Mouse (Mus musculus) midbrain, embryonic 13.5 days (tissue): ENCODE results near the gene Slc44a3. TPM values are rescaled to one million over a fixed set of nuclear protein-coding genes. Genes with fewer than 3 reads are reported as not detected.

Source experiments
- ATAC-seq: fragments of 200-750 bp; cut with Nextera tagmentation; 2 replicates; pipeline ENCODE4 v1.8.0; 2017; ENCODE audit warnings: mild to moderate bottlenecking, moderate TSS enrichment, moderate library complexity
- H3K27ac ChIP-seq: fragments of 300-500 bp; sonication (generic); 2 replicates; pipeline ENCODE4 v1.5.1; 2015; ENCODE audit warnings: inconsistent platforms, mild to moderate bottlenecking, moderate library complexity
- H3K27me3 ChIP-seq: fragments of 300-500 bp; sonication (generic); 2 replicates; pipeline ENCODE4 v1.6.1; 2015; ENCODE audit warnings: mild to moderate bottlenecking, inconsistent platforms
- H3K36me3 ChIP-seq: fragments of 300-500 bp; sonication (generic); 2 replicates; pipeline ENCODE4 v1.6.1; 2015; ENCODE audit warnings: mild to moderate bottlenecking, inconsistent platforms
- H3K4me1 ChIP-seq: fragments of 300-500 bp; sonication (generic); replicated peaks from 2 replicates; pipeline ENCODE4 v1.6.1; 2015; ENCODE audit warnings: inconsistent platforms
- H3K4me2 ChIP-seq: fragments of 300-500 bp; sonication (generic); replicated peaks from 2 replicates; pipeline ENCODE4 v1.6.1; 2015; ENCODE audit warnings: moderate library complexity, mild to moderate bottlenecking, inconsistent platforms
- H3K4me3 ChIP-seq: fragments of 300-500 bp; sonication (generic); replicated peaks from 2 replicates; pipeline ENCODE4 v1.5.1; 2015; ENCODE audit warnings: mild to moderate bottlenecking, inconsistent platforms
- H3K9ac ChIP-seq: fragments of 300-500 bp; sonication (generic); replicated peaks from 2 replicates; pipeline ENCODE4 v1.6.1; 2015; ENCODE audit warnings: mild to moderate bottlenecking, inconsistent platforms
- H3K9me3 ChIP-seq: fragments of 300-500 bp; sonication (generic); 2 replicates; pipeline ENCODE4 v1.6.1; 2016; ENCODE audit warnings: mild to moderate bottlenecking, inconsistent platforms
- WGBS: fragments of 180-500 bp; shearing (Covaris S2); methylation state at CpG from one replicate; pipeline ENCODE4 v1.1.7; 2015; 5-methylcytosine and 5-hydroxymethylcytosine counted together
- polyA plus RNA-seq: library from polyadenylated mRNA; unstranded; fragments of >200 nt; fragmentation: Nextera tagmentation; extraction: Ambion mirVana; gene quantifications from 2 replicates; pipeline ENCODE4 v1.2.1, GENCODE M21; 2015

Slc44a3 gene
- polyA plus RNA-seq, 1 experiment from 2014 or later = 0.86 TPM

GRCm38 (mm10) chr3:121521633-121522125, 10.5 kb downstream of the Slc44a3 start:
- WGBS = 84% methylated on average over 10 of the region's 10 CpGs
- no peak overlapping the region for H3K4me2 ChIP-seq
- H3K27me3 ChIP-seq = no peaks in the 10 kb centered on the region
- no peaks in the 10 kb centered on the region for H3K4me1 ChIP-seq
- H3K27ac ChIP-seq = no peak overlapping the region
- no peaks in the 10 kb centered on the region for H3K9me3 ChIP-seq
- no peak overlapping the region for H3K9ac ChIP-seq
- no peaks in the 10 kb centered on the region for H3K36me3 ChIP-seq
- ATAC-seq = no peak
- H3K4me3 ChIP-seq = no peak overlapping the region

DNA sequence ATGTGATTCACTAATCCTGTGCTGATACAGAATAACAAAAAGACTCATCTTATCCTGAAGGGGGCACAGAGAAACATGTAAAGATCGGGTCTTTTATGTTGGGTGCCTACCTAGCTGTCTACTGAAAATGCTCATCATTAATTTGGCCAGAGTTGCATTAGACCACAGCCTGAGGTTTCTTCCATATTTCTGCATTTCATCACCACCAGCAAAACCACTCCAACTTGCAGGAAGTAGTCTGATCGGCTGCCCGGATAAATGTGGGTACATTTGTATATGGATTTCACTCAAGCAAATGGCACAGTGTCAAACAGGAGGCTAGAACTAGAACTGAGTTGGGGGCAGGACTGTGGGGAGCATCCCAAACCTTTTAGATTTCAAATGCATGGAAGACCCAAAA, 11.1 kb downstream of the Slc44a3 start:
- ATAC-seq = no peak
- H3K4me3 ChIP-seq = no peak overlapping the region
- H3K4me1 ChIP-seq = no peaks in the 10 kb centered on the region
- H3K9me3 ChIP-seq = no peaks in the 10 kb centered on the region
- no peak overlapping the region for H3K27ac ChIP-seq
- H3K9ac ChIP-seq = no peak overlapping the region
- 93% methylated on average over 3 of the region's 3 CpGs for WGBS
- no peaks in the 10 kb centered on the region for H3K36me3 ChIP-seq
- no peak overlapping the region for H3K4me2 ChIP-seq
- no peaks in the 10 kb centered on the region for H3K27me3 ChIP-seq

- 95% methylated on average over 8 of the region's 8 CpGs for WGBS
- Histone ChIP-seq H3K9ac (no peak overlapping the region), H3K4me3 (no peak overlapping the region), H3K9me3 (no peaks in the 10 kb centered on the region), H3K36me3 (no peaks in the 10 kb centered on the region), H3K27ac (no peak overlapping the region), H3K4me2 (no peak overlapping the region), H3K4me1 (no peaks in the 10 kb centered on the region), H3K27me3 (no peaks in the 10 kb centered on the region)
- ATAC-seq = no peak
Measured at GRCm38 (mm10) chr3:121517030-121517429, 15.2 kb downstream of the Slc44a3 start.

DNA sequence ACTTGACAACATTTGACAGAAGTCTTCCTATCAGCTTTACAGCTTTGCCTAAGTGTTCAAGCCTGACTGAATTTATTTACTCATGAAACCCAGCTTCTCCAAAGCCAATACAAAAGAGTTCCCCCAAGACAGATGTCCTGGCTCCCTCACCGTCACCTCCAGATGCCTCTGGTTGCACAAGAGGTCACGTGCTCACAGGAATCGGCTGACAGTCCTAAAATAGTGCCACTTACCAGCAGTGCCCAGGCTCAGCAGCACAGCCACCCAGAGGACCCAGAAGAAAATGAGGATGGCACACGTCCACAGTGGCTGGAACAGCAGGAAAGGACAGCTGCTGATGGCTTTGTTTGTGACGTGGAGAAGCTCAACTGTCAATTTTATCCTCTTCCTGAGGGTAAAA, 23.1 kb downstream of the Slc44a3 start:
- Histone ChIP-seq H3K4me2 (no peak overlapping the region), H3K4me3 (no peak overlapping the region), H3K9ac (no peak overlapping the region), H3K36me3 (no peaks in the 10 kb centered on the region), H3K9me3 (no peaks in the 10 kb centered on the region), H3K4me1 (peaks cover 8% of the 10 kb centered on the region), H3K27me3 (no peaks in the 10 kb centered on the region), H3K27ac (no peak overlapping the region)
- 70% methylated on average over 5 of the region's 5 CpGs for WGBS
- ATAC-seq = no peak

DNA sequence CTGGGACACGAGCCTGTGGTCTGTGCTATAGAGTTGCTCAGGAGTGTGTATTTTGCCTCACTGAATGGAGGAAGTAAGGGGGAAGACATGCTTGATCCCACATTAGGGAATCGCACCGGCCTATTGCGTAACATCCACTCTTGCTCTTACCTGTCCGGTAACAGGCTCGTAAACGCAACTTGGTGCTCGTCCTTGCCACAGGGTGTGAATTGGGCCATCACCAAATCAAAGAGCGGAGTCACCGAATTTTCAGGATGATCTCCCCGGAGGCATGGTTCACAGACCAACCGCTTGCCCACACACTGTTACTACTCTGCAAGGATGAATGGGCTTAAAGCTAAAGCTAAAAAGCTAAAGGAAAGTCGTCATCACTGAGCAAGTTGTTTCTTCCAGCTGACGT, 24.5 kb downstream of the Slc44a3 start:
- Histone ChIP-seq H3K9ac (no peak overlapping the region), H3K4me3 (no peak overlapping the region), H3K36me3 (no peaks in the 10 kb centered on the region), H3K27me3 (no peaks in the 10 kb centered on the region), H3K4me2 (no peak overlapping the region), H3K9me3 (no peaks in the 10 kb centered on the region), H3K4me1 (peaks cover 8% of the 10 kb centered on the region), H3K27ac (no peak overlapping the region)
- WGBS = 94% methylated on average over 14 of the region's 14 CpGs
- ATAC-seq = no peak

DNA sequence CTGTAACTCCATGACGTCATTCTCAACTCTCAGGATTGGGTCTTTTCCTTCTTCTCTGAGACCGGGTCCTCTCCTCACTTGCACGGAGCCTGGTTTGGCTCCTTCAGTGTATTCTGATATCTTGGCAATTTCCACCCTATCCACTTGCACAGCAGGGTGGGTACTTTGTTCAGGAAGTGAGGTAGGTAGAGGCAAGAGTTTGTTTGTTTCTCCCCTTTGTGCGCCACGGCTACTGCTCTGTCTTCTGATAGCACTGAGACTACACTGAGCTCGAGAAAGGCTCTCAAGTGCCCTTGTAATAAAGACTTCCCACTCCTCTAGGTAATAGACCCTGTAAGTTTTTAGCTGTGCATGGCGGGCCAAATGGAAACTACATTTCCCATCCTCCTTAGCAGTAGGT, 25.4 kb downstream of the Slc44a3 start:
- 90% methylated on average over 7 of the region's 7 CpGs for WGBS

GRCm38 (mm10) chr3:121506175-121506574, 26.0 kb downstream of the Slc44a3 start:
- Histone ChIP-seq H3K27ac (no peak overlapping the region), H3K4me2 (no peak overlapping the region), H3K9ac (no peak overlapping the region), H3K9me3 (no peaks in the 10 kb centered on the region), H3K36me3 (no peaks in the 10 kb centered on the region), H3K4me3 (no peak overlapping the region), H3K4me1 (peaks cover 8% of the 10 kb centered on the region), H3K27me3 (no peaks in the 10 kb centered on the region)
- 91% methylated on average over 8 of the region's 8 CpGs for WGBS
- ATAC-seq = no peak

More for the DNA sequence above, 25.4 kb downstream of the Slc44a3 start:
- H3K36me3 ChIP-seq = no peaks in the 10 kb centered on the region
- H3K27me3 ChIP-seq = no peaks in the 10 kb centered on the region
- H3K4me3 ChIP-seq = no peak overlapping the region
- peaks cover 8% of the 10 kb centered on the region for H3K4me1 ChIP-seq
- H3K27ac ChIP-seq = no peak overlapping the region
- H3K4me2 ChIP-seq = no peak overlapping the region
- no peak for ATAC-seq
- H3K9ac ChIP-seq = no peak overlapping the region
- H3K9me3 ChIP-seq = no peaks in the 10 kb centered on the region

DNA sequence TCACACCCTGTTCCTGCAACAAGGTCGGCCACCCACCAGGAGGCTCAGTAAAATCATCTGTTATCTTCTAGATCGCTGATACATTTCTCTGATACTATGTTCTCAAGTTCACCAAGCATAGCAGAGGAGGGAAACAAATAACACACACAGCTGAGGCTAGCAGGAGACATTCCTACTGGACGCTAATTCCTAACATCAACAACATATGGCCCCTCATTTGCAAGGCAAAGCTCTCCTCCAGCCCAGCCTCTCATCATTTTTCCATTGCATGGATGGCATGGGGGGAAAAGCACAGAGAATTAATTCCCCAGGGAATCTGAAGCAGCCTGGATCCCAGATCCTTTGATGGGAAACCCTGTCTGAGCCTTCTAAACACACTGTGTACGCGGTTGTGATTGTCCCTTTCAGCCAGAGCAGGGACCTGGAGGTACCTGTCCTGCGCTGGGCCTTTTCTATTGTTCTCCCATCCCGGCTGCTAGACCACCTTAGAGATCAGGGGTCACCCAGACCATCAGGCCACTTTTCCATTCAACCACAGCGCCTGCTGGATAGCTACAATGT, 27.2 kb downstream of the Slc44a3 start:
- H3K4me3 ChIP-seq = no peak overlapping the region
- H3K9me3 ChIP-seq = no peaks in the 10 kb centered on the region
- H3K4me1 ChIP-seq = peaks cover 8% of the 10 kb centered on the region
- H3K36me3 ChIP-seq = no peaks in the 10 kb centered on the region
- ATAC-seq = peak; percentile 63
- no peaks in the 10 kb centered on the region for H3K27me3 ChIP-seq
- no peak overlapping the region for H3K4me2 ChIP-seq
- H3K9ac ChIP-seq = no peak overlapping the region
- WGBS = 54% methylated on average over 8 of the region's 8 CpGs
- no peak overlapping the region for H3K27ac ChIP-seq

DNA sequence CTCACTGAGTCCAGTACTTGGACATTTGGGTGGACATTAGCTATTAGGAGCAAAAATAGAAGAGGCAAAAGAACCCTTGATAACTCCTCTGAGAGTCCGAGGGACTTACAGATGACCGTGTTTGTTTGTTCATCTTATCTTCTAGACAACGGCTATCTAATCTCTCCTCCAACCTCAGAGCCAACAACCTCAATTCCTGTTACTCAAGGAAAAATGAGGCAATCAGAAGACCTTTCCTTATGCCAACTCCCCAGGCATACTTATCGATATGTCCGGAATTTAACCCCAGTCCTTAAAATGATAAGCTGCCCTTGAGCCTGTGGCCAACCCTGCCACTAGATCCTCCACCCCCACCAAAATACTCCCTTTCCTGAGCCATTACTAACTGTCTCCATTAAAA, 31.5 kb downstream of the Slc44a3 start:
- H3K9ac ChIP-seq = no peak overlapping the region
- no peaks in the 10 kb centered on the region for H3K27me3 ChIP-seq
- H3K4me3 ChIP-seq = no peak overlapping the region
- ATAC-seq = no peak
- no peak overlapping the region for H3K4me2 ChIP-seq
- 91% methylated on average over 5 of the region's 5 CpGs for WGBS
- H3K9me3 ChIP-seq = no peaks in the 10 kb centered on the region
- no peak overlapping the region for H3K27ac ChIP-seq
- H3K36me3 ChIP-seq = no peaks in the 10 kb centered on the region
- peaks cover 8% of the 10 kb centered on the region for H3K4me1 ChIP-seq

DNA sequence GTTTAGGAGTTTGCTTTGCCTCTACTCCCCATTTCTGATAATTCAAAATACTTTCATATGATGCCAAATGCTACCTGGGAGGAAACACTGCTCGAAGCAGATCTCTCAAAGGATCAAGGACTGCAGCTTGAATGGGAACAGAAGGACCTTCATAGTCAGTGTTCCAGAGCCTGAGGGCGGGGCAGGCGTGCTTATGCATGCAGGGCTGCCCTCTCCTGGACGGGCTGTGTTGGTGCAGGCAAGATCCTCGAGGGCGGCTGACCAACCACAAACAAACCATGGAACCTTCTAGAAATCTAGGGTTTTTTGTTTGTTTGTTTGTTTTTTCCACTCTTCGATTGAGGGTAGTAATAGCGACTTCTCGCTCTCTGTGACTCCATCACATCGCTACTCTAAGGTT, 32.0 kb downstream of the Slc44a3 start:
- WGBS = 57% methylated on average over 10 of the region's 10 CpGs
- Histone ChIP-seq H3K9me3 (no peaks in the 10 kb centered on the region; the same call in 1 of the 2 replicates), H3K27ac (no peak overlapping the region), H3K36me3 (no peaks in the 10 kb centered on the region), H3K27me3 (no peaks in the 10 kb centered on the region), H3K9ac (no peak overlapping the region), H3K4me2 (no peak overlapping the region), H3K4me3 (no peak overlapping the region), H3K4me1 (peaks cover 6% of the 10 kb centered on the region)
- ATAC-seq = 0 out of 2 replicates have a peak, but pooled peaks have one; percentile 50

DNA sequence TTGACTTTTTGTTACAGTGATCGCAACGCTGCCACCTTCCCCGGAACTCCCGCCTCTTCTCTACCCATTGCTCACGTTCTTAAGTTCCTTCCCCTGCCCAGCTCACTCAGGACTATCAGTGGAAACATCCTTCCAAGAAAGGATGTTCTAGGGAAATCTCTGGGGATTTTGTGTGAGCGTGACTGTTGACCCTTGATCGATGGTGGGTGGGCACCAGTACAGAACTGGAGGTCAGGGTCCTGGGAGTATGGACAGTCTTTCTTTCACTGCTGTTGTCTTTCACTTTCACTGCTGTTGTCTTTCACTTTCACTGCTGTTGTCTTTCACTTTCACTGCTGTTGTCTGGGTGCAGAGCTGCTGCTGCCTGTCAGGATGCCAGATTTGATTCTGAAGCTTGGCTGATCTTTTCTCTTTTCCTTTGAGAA, 38.2 kb downstream of the Slc44a3 start:
- Histone ChIP-seq H3K36me3 (no peaks in the 10 kb centered on the region), H3K27me3 (no peaks in the 10 kb centered on the region), H3K4me3 (no peak overlapping the region), H3K9me3 (no peaks in the 10 kb centered on the region; the same call in 1 of the 2 replicates), H3K9ac (no peak overlapping the region), H3K4me2 (no peak overlapping the region), H3K27ac (no peak overlapping the region), H3K4me1 (peaks cover 20% of the 10 kb centered on the region)
- WGBS = 84% methylated on average over 7 of the region's 7 CpGs
- ATAC-seq = no peak

DNA sequence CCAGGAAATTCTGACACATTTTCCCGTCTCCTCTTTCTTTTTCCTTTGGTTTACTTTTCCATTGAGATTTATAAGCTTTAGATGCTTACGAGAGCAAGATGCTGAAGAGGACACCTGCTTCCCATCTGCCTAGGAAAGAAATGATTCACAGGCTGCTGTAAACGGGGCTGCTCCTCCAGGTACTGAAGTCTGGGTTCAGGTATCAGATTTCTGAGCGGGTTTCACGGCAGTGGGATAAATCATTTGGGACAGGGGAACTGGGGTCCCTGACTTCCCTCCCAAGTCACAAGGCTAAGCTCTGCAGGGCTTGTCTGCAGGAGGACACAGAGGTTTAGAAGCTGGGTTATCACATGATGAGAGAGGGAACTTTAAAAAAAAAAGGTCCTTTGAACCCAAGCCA, 40.2 kb downstream of the Slc44a3 start:
- H3K9me3 ChIP-seq = no peaks in the 10 kb centered on the region; the same call in 1 of the 2 replicates
- no peaks in the 10 kb centered on the region for H3K36me3 ChIP-seq
- no peak overlapping the region for H3K9ac ChIP-seq
- H3K4me2 ChIP-seq = no peak overlapping the region
- 65% methylated on average over 5 of the region's 5 CpGs for WGBS
- H3K27ac ChIP-seq = no peak overlapping the region
- no peak for ATAC-seq
- peaks cover 23% of the 10 kb centered on the region for H3K4me1 ChIP-seq
- H3K4me3 ChIP-seq = no peak overlapping the region
- no peaks in the 10 kb centered on the region for H3K27me3 ChIP-seq

- WGBS = 58% methylated on average over 5 of the region's 5 CpGs
- Histone ChIP-seq H3K27me3 (no peaks in the 10 kb centered on the region), H3K4me2 (no peak overlapping the region), H3K4me3 (no peak overlapping the region), H3K27ac (no peak overlapping the region), H3K4me1 (peaks cover 23% of the 10 kb centered on the region), H3K9me3 (no peaks in the 10 kb centered on the region; the same call in 1 of the 2 replicates), H3K9ac (no peak overlapping the region), H3K36me3 (no peaks in the 10 kb centered on the region)
- ATAC-seq = no peak
Measured at GRCm38 (mm10) chr3:121490941-121491340, 41.3 kb downstream of the Slc44a3 start.
